In the genomic region with DNA sequence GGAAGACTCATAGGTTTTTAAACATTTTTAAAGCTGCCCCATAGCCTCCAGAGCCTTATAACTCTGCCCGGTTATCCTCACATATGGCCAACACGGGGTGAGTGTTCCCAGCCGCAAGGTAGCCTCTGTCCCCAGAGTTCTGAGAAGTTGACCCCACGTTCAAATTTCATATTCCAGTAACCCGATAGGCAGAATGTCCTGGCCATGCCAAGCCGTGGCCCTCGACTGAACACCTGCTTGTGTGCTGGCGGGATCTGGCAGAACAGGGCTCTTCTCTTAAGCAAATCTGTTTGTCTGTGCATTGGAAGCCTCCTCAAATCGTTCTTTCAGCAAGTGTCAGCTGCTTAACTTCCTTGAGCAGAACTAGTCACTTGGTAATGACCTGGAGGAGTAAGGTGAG, we compare ENCODE assay signal across 12 mouse cellular contexts. TPM values are rescaled to one million over a fixed set of nuclear protein-coding genes. Genes with fewer than 3 reads are reported as not detected.
DNase-seq lines count a peak whose midpoint lies in the region; ATAC-seq lines count a peak whose summit lies in the region.
"Had no signal": no experiment of that assay in that cellular context is flagged by ENCODE, and none has a peak within 500 bp of the region (broad histone marks: within the 10 kb centered on the region; RNA-seq: fewer than 3 reads in every experiment).

No protein-coding gene starts in this region.

- H3K9me3 ChIP-seq in kidney, embryonic 14.5 days (ENCODE audit: control insufficient read depth, low read length), result no peaks in the 10 kb centered on the region
- H3K9me3 ChIP-seq in midbrain, embryonic 13.5 days, result no peaks in the 10 kb centered on the region
- H3K9me3 ChIP-seq in forebrain, embryonic 15.5 days, result no peaks in the 10 kb centered on the region
- H3K9me3 ChIP-seq: limb, embryonic 12.5 days had no signal

- 52% methylated on average over 9 of the region's 9 CpGs for WGBS in kidney, embryonic 14.5 days
- WGBS in midbrain, embryonic 13.5 days, result 90% methylated on average over 9 of the region's 9 CpGs
- 85% methylated on average over 9 of the region's 9 CpGs for WGBS in forebrain, embryonic 15.5 days

- H3K27me3 ChIP-seq in kidney, embryonic 14.5 days (ENCODE audit: control insufficient read depth, insufficient read depth, low read length), result no peaks in the 10 kb centered on the region
- no peaks in the 10 kb centered on the region for H3K27me3 ChIP-seq in midbrain, embryonic 13.5 days
- H3K27me3 ChIP-seq in forebrain, embryonic 15.5 days, result no peaks in the 10 kb centered on the region
- H3K27me3 ChIP-seq: limb, embryonic 12.5 days had no signal

- intact Hi-C loops in gastrocnemius, postnatal 14 days (cut with DNase I; ENCODE audit: low total_unique reads), result no loop called here

- H3K4me3 ChIP-seq in kidney, embryonic 14.5 days (ENCODE audit: low read length), result no peak overlapping the region
- no peak overlapping the region for H3K4me3 ChIP-seq in midbrain, embryonic 13.5 days (replicated peaks)
- no peak overlapping the region for H3K4me3 ChIP-seq in forebrain, embryonic 15.5 days
- H3K4me3 ChIP-seq: erythroblast, embryonic 14.5 days; limb, embryonic 12.5 days had no signal

- DNase-seq in gastrocnemius, adult 18-20 months (ENCODE audit: low spot score), result peak; percentile 66
- no peak for DNase-seq in gastrocnemius, postnatal 4 days (ENCODE audit: low spot score in 2 of 2)
- DNase-seq in kidney, adult 9 months, result no peak
- peak; percentile 40 for DNase-seq in gastrocnemius, postnatal 14 days
- no peak for DNase-seq in cerebellum, adult 9-11 months
- DNase-seq: liver, postnatal 0 days; spleen, adult 18-20 months had no signal

- peaks cover 85% of the 10 kb centered on the region for H3K4me1 ChIP-seq in kidney, embryonic 14.5 days (ENCODE audit: control insufficient read depth, insufficient read depth, low read length)
- peaks cover 84% of the 10 kb centered on the region for H3K4me1 ChIP-seq in midbrain, embryonic 13.5 days (replicated peaks)
- peaks cover 54% of the 10 kb centered on the region for H3K4me1 ChIP-seq in forebrain, embryonic 15.5 days

- H3K36me3 ChIP-seq in kidney, embryonic 14.5 days (ENCODE audit: control insufficient read depth, insufficient read depth, low read length), result no peaks in the 10 kb centered on the region; the same call in 1 of the 2 replicates
- peaks cover 7% of the 10 kb centered on the region; the same call in 1 of the 2 replicates for H3K36me3 ChIP-seq in midbrain, embryonic 13.5 days
- no peaks in the 10 kb centered on the region for H3K36me3 ChIP-seq in forebrain, embryonic 15.5 days
- H3K36me3 ChIP-seq: limb, embryonic 12.5 days had no signal

- H3K27ac ChIP-seq in kidney, embryonic 14.5 days (ENCODE audit: low read depth, low read length), result peak overlapping the region; percentile 57
- H3K27ac ChIP-seq in midbrain, embryonic 13.5 days, result peak overlapping the region; percentile 82; the same call in 1 of the 2 replicates
- no peak overlapping the region for H3K27ac ChIP-seq in forebrain, embryonic 15.5 days (replicated peaks)

- ATAC-seq in kidney, embryonic 14.5 days (ENCODE audit: low FRiP score, low TSS enrichment), result no peak
- no peak for ATAC-seq in midbrain, embryonic 13.5 days
- ATAC-seq in forebrain, embryonic 15.5 days (replicated peaks), result no peak

- no peak overlapping the region for H3K4me2 ChIP-seq in kidney, embryonic 14.5 days (replicated peaks; ENCODE audit: low read depth, low read length)
- H3K4me2 ChIP-seq in midbrain, embryonic 13.5 days (replicated peaks), result no peak overlapping the region
- H3K4me2 ChIP-seq in forebrain, embryonic 15.5 days (replicated peaks), result no peak overlapping the region
- H3K4me2 ChIP-seq: limb, embryonic 12.5 days had no signal

- H3K9ac ChIP-seq in kidney, embryonic 14.5 days (ENCODE audit: low read depth, low read length), result no peak overlapping the region; the same call in 1 of the 2 replicates
- H3K9ac ChIP-seq in midbrain, embryonic 13.5 days (replicated peaks), result no peak overlapping the region
- H3K9ac ChIP-seq in forebrain, embryonic 15.5 days (replicated peaks), result no peak overlapping the region
- H3K9ac ChIP-seq: limb, embryonic 12.5 days; liver, postnatal 0 days had no signal

RNA-seq across cellular contexts. Expression of a gene that starts 55.4 kb away (rescaled TPM):
- total RNA-seq in gastrocnemius, adult 18-20 months (2021), result 1 to 10 TPM; 2.5 to 3.9 TPM
- total RNA-seq in gastrocnemius, postnatal 4 days (2021), result 1 to 10 TPM; 4.4 to 5.8 TPM
- polyA plus RNA-seq in kidney, embryonic 14.5 days (2014; fragmentation: Nextera tagmentation; extraction: Ambion mirVana), result 16.6 and 19.6 TPM in 2 replicates
- total RNA-seq in gastrocnemius, postnatal 14 days (2021), result 1 to 10 TPM; 4.2 to 7.9 TPM
- polyA plus RNA-seq in midbrain, embryonic 13.5 days (2015; fragmentation: Nextera tagmentation; extraction: Ambion mirVana), result 4.1 and 5.9 TPM in 2 replicates
- 4.5 and 5.0 TPM in 2 replicates for polyA plus RNA-seq in forebrain, embryonic 15.5 days (2015; fragmentation: Nextera tagmentation; extraction: Ambion mirVana)

Comparison
In these comparisons a context has a peak if more than half of its experiments do, and no peak if none do; other contexts are left out.
1. DNase-seq: peak in gastrocnemius, adult 18-20 months (single experiment) and gastrocnemius, postnatal 14 days (single experiment); none in gastrocnemius, postnatal 4 days (0 of 2), kidney, adult 9 months (single experiment) and cerebellum, adult 9-11 months (single experiment).